Mouse (Mus musculus) heart, postnatal 0 days (tissue): ENCODE results near the gene Nipa1.

ENCODE experiments used
- CTCF ChIP-seq: IDR thresholded peaks from 2 replicates; pipeline ENCODE4 v1.5.1; 2016; ENCODE audit warnings: antibody characterized with exemption, control low read depth, low read depth
- EP300 ChIP-seq: IDR thresholded peaks from 2 replicates; pipeline ENCODE4 v1.6.1; 2016; ENCODE audit warnings: antibody characterized with exemption, low read depth

DNA sequence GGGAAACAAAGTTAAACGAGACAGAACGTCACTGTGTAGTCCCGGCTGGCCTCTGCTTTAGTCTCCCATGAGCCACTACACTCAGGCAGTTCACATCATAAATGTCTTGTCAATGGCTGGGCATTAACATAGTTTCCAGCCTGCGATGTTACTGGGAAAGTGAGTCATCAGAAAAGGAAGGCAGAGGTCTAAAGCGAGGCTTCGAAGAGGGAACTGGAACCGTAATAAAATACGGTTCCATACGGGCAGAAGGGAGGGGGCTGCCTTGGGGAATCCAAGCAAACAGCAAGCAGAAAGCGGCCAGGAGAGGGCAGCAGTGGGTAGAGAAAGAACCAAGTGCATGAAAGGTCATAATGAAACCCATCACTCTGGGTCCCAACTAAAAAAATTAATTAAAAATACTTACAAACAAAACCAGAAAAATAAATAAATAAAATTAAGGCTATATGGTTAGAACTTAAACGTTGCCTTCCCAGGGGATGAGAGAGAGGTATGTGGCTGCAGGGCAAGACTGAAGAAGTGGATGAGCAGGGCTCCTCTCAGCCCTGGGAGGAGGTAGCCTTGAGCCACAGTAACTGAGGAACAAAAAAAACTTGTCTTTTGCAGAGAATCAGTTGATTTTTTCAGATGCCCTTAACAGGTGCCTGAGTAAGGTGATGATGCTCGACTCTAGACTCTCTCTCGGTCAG lies 33.1 kb downstream of the Nipa1 start:
- peak; percentile 62 for TF ChIP-seq CTCF
- no peak for TF ChIP-seq EP300
